Mouse (Mus musculus) gastrocnemius, postnatal 14 days (tissue): ENCODE results near the gene Ddx10. TPM values are rescaled to one million over a fixed set of nuclear protein-coding genes. Genes with fewer than 3 reads are reported as not detected.

Experiments
- DNase-seq: peaks from one replicate; pipeline ENCODE4 v3.0.0; 2021; ENCODE audit warnings: mixed read lengths
- intact Hi-C: fragments of 180-260 bp; cut with DNase I; formaldehyde crosslinking; loops from one replicate; pipeline ENCODE4 v1.15.1; 2025; ENCODE audit warnings: low total_unique reads
- total RNA-seq, 2 experiments: library from RNA; stranded (reverse); gene quantifications; 2 replicates each; pipeline ENCODE4 v1.2.3; 2021

The Ddx10 gene
- total RNA-seq, 2 experiments from 2014 or later = 8.2 to 9.7 TPM

DNA sequence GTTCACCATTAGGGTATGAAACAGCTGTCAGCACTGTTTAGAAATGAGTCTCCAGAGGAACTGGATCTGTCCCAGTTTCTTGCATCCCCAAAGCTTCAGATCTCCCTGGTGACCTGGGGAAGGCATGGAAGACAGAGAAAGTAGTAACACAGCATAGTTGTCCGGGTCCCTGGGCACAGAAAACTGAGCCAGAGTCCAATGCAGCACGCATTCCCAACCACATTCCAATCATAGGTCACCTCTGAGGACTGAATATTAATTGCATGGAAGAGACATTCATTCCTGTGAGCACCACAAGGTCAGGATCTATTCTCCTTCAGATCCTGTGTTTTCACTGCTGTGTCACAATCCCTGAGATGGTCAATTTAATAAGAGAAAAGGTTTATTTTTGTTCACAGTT is 182.8 kb downstream of the Ddx10 start:
- intact Hi-C loops = no loop called here
- DNase-seq = no peak

DNA sequence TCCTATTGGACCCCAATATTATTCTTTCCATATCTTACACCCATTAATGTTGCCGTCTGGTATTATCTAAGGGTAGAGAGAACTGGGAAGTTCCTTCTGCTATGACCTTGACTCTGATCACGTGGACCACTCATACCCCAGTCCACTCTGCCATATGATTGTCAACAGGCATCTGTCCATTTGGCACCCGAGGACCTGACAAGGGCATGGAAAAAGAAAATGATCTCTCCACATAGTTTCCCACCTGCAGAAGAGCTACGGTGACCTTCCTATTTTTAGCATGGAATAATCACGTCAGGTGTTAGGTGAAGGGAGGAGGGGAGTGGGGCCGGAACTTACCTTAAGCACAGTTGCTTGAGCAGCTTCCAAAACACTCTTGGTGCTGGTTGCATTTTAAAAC is 183.3 kb downstream of the Ddx10 start:
- no peak for DNase-seq
- intact Hi-C loops = no loop called here

DNA sequence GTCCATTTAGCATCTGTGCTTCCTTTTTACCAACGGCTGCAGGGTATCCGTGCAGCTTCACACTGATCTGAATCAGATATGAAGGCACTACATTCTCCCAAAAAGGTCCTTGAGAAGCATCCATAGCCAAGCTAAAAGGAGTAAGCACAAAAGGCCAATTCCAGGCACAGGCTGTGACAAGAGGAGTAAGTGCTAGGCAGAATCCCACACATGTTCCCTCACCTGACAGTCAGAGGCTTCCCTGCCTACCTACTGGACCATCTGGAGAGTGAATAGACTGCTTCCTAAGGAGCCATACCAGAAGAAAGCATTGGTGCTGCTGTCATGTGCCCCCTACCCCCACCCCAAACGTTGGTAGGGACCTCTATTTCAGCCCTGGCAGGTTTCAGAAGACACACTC is 192.5 kb downstream of the Ddx10 start:
- no peak for DNase-seq
- intact Hi-C loops = no loop called here

Other genes starting within 250 kb of the Ddx10 start
- 1 to 10 TPM in 1 of 2 experiments, under 1 TPM in 1; 0.80 to 1.3 TPM for gene Exph5, start 53.6 kb upstream of the Ddx10 start, total RNA-seq
- 10 to 100 TPM in 1 of 2 experiments, 1 to 10 TPM in 1; 7.3 to 10.1 TPM for gene Kdelc2, start 136.0 kb upstream of the Ddx10 start, total RNA-seq
- under 1 TPM in 1 of 2 experiments, not detected in 1; 0.21 TPM for gene 4930550C14Rik, start 154.3 kb upstream of the Ddx10 start, total RNA-seq